Mouse (Mus musculus) embryonic fibroblast, embryonic 13.5 days (primary cell): ENCODE measurements around the gene Rtkn2.

Experiments used
- CTCF ChIP-seq: IDR thresholded peaks from 2 replicates; pipeline ENCODE4 v1.5.1; 2011; ENCODE audit warnings: mild to moderate bottlenecking, control low read depth, low read length, moderate library complexity, borderline replicate concordance; ENCODE audit not compliant: insufficient read depth
- POLR2A ChIP-seq: IDR thresholded peaks from 2 replicates; pipeline ENCODE4 v1.6.1; 2011; ENCODE audit warnings: low read depth, mild to moderate bottlenecking, control low read depth, low read length, moderate library complexity

- no peak for TF ChIP-seq CTCF
- TF ChIP-seq POLR2A: no peak
Observed at GRCm38 (mm10) chr10:68005404-68005803, 26.0 kb downstream of the Rtkn2 start.
